Mouse (Mus musculus) monocyte, adult 5-6 weeks (primary cell): ENCODE measurements around the gene Cd63. TPM values are rescaled to one million over a fixed set of nuclear protein-coding genes. Genes with fewer than 3 reads are reported as not detected.
A peak's percentile ranks its signal among the peaks of the same experiment; 100 is the strongest.

Experiments
- ATAC-seq: fragments of 153-309, 156-312 bp; replicated peaks from 2 replicates; pipeline ENCODE4 v1.8.0; 2017; ENCODE audit warnings: mild to moderate bottlenecking; ENCODE audit not compliant: low TSS enrichment, insufficient number of reproducible peaks, severe bottlenecking, poor library complexity, low FRiP score
- total RNA-seq: library from RNA; stranded (forward); fragments of 200-1000, 200-491, 200-594 nt; gene quantifications from 3 replicates; pipeline ENCODE4 v1.2.3, GENCODE M21; 2017

Cd63 gene
- total RNA-seq, 1 experiment from 2014 or later: 26.5 TPM

- no peak for ATAC-seq
Measured at GRCm38 (mm10) chr10:128901409-128901808, 620 bp downstream of the Cd63 start.

GRCm38 (mm10) chr10:128902409-128902988, 1.7 kb downstream of the Cd63 start:
- no peak for ATAC-seq

- ATAC-seq: no peak
Measured at GRCm38 (mm10) chr10:128904812-128905211, 4.0 kb downstream of the Cd63 start.

GRCm38 (mm10) chr10:128908778-128909448, 8.1 kb downstream of the Cd63 start:
- no peak for ATAC-seq

- ATAC-seq: no peak
Measured at GRCm38 (mm10) chr10:128909567-128910028, 8.8 kb downstream of the Cd63 start.

- no peak for ATAC-seq
Measured at GRCm38 (mm10) chr10:128910066-128910841, 9.5 kb downstream of the Cd63 start.

- ATAC-seq: no peak
Measured at GRCm38 (mm10) chr10:128911430-128911829, 10.6 kb downstream of the Cd63 start.

GRCm38 (mm10) chr10:128912268-128912667, 11.5 kb downstream of the Cd63 start:
- no peak for ATAC-seq

GRCm38 (mm10) chr10:128912791-128913190, 12.0 kb downstream of the Cd63 start:
- no peak for ATAC-seq

- peak; percentile 33; the same call in 1 of the 2 replicates for ATAC-seq
Measured at GRCm38 (mm10) chr10:128913219-128913618, 12.4 kb downstream of the Cd63 start.

- ATAC-seq: no peak
Measured at GRCm38 (mm10) chr10:128913696-128914095, 12.9 kb downstream of the Cd63 start.

GRCm38 (mm10) chr10:128915550-128915949, 14.8 kb downstream of the Cd63 start:
- ATAC-seq: no peak

GRCm38 (mm10) chr10:128916665-128917064, 15.9 kb downstream of the Cd63 start:
- ATAC-seq: no peak

- ATAC-seq: no peak
Measured at GRCm38 (mm10) chr10:128917400-128917799, 16.6 kb downstream of the Cd63 start.

- ATAC-seq: no peak
Measured at GRCm38 (mm10) chr10:128918246-128918645, 17.5 kb downstream of the Cd63 start.

GRCm38 (mm10) chr10:128919203-128919631, 18.4 kb downstream of the Cd63 start:
- no peak for ATAC-seq

- ATAC-seq: no peak
Measured at GRCm38 (mm10) chr10:128919966-128920365, 19.2 kb downstream of the Cd63 start.

GRCm38 (mm10) chr10:128920736-128921161, 20.0 kb downstream of the Cd63 start:
- ATAC-seq: no peak

GRCm38 (mm10) chr10:128921251-128921650, 20.5 kb downstream of the Cd63 start:
- ATAC-seq: no peak
